Mouse (Mus musculus): Measurements from ENCODE around the gene Mturn. TPM values are rescaled to one million over a fixed set of nuclear protein-coding genes. Genes with fewer than 3 reads are reported as not detected.

Gene Mturn
- polyA plus RNA-seq (2016; fragmentation: Nextera tagmentation; extraction: Ambion mirVana): 3.4 and 3.9 TPM in 2 replicates

DNA sequence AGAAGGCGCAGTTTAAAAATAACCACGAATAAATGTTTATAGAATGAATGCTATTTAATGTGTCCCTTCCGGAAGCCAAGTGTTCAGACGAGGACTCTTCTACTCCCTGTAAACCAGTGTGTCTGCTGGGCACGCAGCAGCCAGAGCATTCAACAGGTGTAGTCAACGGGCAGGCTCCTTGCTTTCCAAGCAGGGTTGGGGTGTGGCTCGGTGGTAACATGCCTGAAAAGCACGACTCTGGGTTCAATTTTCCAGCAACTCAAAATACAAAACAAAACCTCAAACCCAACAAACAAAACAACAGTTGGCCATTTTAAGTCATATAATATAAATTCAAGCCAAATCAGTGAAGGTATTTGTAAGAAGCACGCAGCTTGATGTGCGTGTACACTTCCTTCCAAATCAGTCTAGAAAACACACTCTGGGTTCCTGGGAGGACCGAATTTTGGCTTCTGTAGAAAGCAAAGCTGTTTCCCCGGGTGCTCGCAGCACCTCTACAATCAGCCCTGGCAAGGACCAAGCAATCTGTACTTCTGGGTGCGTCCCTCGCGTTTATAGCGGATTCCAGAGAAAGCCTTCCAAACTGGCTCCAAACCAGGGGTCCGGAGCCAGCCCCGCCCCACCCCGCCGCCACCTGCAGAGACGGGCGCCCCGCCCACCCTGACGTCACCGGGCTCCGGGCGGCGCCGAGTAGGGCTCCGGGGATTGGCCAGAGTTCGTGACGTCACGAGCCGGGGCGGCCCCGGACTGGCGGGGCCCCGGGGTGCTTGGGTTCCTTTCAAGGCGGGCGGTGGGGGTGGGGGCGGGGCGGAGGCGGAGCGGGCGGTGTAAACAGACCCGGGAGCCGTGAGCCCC, at the start of gene Mturn:
Mturn (plus strand) TSS at position 734 of the 855 bp plus-strand sequence.
- 5% methylated on average over 46 of the region's 48 CpGs for WGBS
- no peaks in the 10 kb centered on the region for H3K36me3 ChIP-seq
- H3K27ac ChIP-seq: peak within 1 kb of the TSS; percentile 79
- peaks cover 24% of the 10 kb centered on the region for H3K4me1 ChIP-seq
- peak within 1 kb of the TSS; percentile 90 for H3K4me3 ChIP-seq
- H3K9me3 ChIP-seq: no peaks in the 10 kb centered on the region
- H3K27me3 ChIP-seq (ENCODE audit: insufficient read depth, poor library complexity, severe bottlenecking): peaks cover 37% of the 10 kb centered on the region
- peak; percentile 97 for DNase-seq (ENCODE audit: low spot score)

DNA sequence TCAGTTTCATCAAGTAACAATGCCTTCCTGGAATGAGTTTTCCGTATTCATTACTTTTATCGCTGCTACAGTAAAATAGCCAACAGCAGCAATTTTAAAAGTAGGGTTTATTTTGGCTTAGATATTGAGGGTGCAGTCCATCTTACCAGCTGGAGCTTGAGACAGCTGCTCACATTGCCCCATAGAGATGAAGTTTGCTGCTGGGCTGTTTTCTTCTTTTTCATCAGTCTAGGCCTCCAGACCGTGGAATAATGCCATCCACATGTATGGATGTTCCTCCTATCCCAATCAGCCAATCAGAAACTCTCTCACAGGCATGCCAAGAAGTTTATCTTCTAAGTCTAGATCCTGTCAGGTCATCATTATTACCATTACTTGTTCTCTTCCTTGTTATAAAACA, 41.5 kb upstream of the Mturn start:
- no peak for DNase-seq (ENCODE audit: low spot score)
- WGBS: 95% methylated on average over 3 of the region's 3 CpGs
- H3K27ac ChIP-seq: no peak overlapping the region

DNA sequence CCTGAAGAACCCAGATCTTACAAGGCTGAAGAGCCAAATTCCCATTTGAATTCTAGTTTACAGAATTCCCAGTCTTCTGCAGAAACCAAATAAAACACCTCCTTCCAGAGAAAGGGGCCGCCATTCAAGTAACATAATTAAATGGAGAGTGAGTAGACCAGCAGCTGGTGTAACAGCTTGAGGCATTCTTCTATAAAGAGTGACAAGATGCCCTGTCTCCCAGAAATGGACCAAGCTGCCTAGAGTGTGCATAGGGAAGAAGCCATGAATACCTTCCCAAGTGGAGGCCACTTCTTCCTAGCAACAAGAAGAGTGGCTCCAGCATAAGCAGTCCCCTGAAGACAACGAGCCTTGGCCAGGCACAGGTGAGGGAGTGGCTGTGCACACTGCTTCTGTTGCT, 39.5 kb upstream of the Mturn start:
- H3K4me3 ChIP-seq: no peak overlapping the region
- H3K36me3 ChIP-seq: 0 out of 2 replicates have a peak, but pooled peaks cover 8% of the 10 kb centered on the region
- WGBS: 83% methylated on average over 2 of the region's 2 CpGs
- H3K9me3 ChIP-seq: no peaks in the 10 kb centered on the region
- DNase-seq (ENCODE audit: low spot score): no peak
- no peak overlapping the region for H3K27ac ChIP-seq
- H3K4me1 ChIP-seq: peaks cover 12% of the 10 kb centered on the region
- H3K27me3 ChIP-seq (ENCODE audit: insufficient read depth, poor library complexity, severe bottlenecking): no peaks in the 10 kb centered on the region

More for the DNA sequence above, 41.5 kb upstream of the Mturn start:
- H3K4me3 ChIP-seq: no peak overlapping the region
- 0 out of 2 replicates have a peak, but pooled peaks cover 8% of the 10 kb centered on the region for H3K36me3 ChIP-seq
- H3K4me1 ChIP-seq: peaks cover 12% of the 10 kb centered on the region
- no peaks in the 10 kb centered on the region for H3K9me3 ChIP-seq
- no peaks in the 10 kb centered on the region for H3K27me3 ChIP-seq (ENCODE audit: insufficient read depth, poor library complexity, severe bottlenecking)

DNA sequence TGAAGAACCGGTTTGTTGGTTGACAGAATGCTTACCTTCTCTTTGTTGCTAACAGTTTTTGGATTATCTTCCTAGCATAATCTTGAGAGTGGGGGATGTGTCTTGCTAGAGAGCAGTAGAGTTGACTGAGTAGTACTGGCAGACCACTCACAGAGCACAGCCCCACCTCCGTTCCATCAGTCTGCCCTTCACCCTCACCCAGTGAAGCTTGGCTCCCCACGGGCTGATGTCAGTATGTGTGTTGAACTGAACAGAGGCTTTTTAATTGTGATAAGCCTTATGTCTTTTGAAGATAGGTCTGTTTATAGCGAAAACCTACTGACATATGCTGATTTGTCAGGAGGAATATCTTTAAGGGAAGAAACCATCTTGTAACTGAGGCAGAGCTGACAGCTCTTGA, 38.2 kb upstream of the Mturn start:
- H3K4me1 ChIP-seq: peaks cover 12% of the 10 kb centered on the region
- 0 out of 2 replicates have a peak, but pooled peaks cover 8% of the 10 kb centered on the region for H3K36me3 ChIP-seq
- no peaks in the 10 kb centered on the region for H3K9me3 ChIP-seq
- no peak for DNase-seq (ENCODE audit: low spot score)
- 57% methylated on average over 4 of the region's 4 CpGs for WGBS
- H3K27ac ChIP-seq: no peak overlapping the region
- H3K4me3 ChIP-seq: no peak overlapping the region
- H3K27me3 ChIP-seq (ENCODE audit: insufficient read depth, poor library complexity, severe bottlenecking): no peaks in the 10 kb centered on the region

DNA sequence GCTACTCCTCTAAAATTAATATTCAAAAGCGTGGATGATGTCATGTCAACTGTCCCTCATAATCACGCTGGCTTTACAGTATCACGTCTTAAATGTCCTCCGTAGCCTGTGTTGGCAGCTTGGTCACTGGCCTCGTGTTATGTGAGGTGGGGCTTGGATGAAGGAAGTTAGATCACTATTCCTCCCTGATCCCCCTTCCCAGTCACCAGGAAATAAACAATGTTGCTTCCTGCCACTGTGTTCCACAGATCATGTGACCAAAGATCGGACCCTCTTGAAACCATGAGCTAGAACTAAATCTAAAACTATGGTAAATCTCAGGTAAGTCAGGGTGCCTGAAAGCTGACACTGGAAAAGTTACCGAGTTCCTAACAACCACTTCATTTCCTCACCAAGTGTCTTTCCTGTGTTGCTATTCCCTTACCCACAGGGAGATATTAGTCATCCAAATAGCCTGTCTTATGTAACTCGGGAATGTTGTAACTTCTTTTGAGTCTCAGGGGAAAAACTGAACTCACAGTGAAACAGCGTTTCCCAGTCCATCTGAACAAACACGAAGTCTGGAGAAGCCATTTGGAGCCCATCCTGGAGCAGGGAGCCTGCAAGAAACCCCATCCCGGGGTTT, 25.8 kb upstream of the Mturn start:
- Histone ChIP-seq H3K9me3 (no peaks in the 10 kb centered on the region), H3K36me3 (no peaks in the 10 kb centered on the region), H3K4me1 (no peaks in the 10 kb centered on the region), H3K27me3 (ENCODE audit: insufficient read depth, poor library complexity, severe bottlenecking) (no peaks in the 10 kb centered on the region), H3K27ac (no peak overlapping the region), H3K4me3 (no peak overlapping the region)
- DNase-seq (ENCODE audit: low spot score): no peak
- 75% methylated on average over 11 of the region's 11 CpGs for WGBS

DNA sequence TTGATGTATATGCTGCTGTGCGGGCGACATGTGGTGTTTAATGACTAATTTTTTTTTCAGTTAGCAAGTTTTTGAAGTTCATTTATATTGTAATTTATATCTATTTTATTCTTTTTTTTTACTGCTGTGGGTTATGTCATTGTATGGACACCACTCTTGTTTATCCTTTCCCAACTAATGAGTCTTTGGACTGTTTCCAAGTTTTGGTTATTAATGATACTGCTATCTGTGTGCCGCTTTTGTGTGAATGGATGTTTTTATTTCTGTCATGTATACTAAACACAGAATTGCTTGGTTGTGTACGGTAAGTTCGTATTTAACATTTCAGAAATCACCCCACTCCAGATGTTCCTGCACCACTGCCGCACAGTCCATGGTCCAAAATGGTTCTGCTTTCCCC, 23.6 kb upstream of the Mturn start:
- 87% methylated on average over 6 of the region's 6 CpGs for WGBS
- H3K27ac ChIP-seq: no peak overlapping the region
- H3K4me1 ChIP-seq: no peaks in the 10 kb centered on the region
- H3K36me3 ChIP-seq: no peaks in the 10 kb centered on the region
- H3K9me3 ChIP-seq: no peaks in the 10 kb centered on the region
- DNase-seq (ENCODE audit: low spot score): no peak
- H3K4me3 ChIP-seq: no peak overlapping the region
- H3K27me3 ChIP-seq (ENCODE audit: insufficient read depth, poor library complexity, severe bottlenecking): no peaks in the 10 kb centered on the region

DNA sequence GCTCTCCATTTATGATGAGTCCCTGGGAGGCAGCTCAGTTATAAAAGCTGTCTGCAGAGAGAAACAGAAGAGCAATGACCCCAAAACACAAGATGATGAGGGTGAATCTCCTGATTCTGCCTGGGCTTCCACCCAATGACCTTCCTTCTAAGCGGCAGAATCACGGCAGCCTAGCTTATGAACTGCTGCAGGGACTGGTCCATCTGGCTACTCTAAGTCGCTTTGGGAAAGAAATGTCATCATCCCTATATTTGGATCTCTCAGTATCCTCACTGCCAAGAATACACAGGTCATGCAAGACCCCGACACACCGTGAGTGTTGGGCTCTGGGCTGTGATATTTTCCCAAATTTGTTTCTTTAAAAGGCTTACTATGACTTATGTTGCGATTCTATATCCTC, 11.6 kb upstream of the Mturn start:
- Histone ChIP-seq H3K9me3 (no peaks in the 10 kb centered on the region), H3K27me3 (ENCODE audit: insufficient read depth, poor library complexity, severe bottlenecking) (no peaks in the 10 kb centered on the region), H3K4me1 (no peaks in the 10 kb centered on the region), H3K27ac (no peak overlapping the region), H3K36me3 (no peaks in the 10 kb centered on the region), H3K4me3 (no peak overlapping the region)
- no peak for DNase-seq (ENCODE audit: low spot score)
- WGBS: 85% methylated on average over 6 of the region's 6 CpGs

DNA sequence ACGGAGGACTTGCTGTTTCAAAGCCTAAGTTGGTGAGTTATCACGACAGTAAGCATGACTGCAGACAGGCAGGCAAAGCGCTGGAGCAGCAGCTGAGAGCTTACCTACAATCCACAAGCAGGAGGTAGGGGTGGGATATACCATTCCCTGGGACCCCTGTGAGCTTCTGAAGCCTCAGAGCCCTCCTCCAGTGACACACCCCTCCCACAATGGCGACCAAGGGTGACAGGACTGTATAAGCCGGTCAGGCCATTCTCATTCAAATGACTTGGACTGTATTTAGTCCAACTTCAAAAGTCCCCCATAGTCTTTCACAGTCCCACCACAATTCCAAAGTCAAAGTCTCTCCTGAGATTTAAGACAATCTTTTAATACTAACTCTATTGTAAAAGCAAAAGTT, 8.5 kb upstream of the Mturn start:
- Histone ChIP-seq H3K4me1 (no peaks in the 10 kb centered on the region), H3K4me3 (no peak overlapping the region), H3K9me3 (no peaks in the 10 kb centered on the region), H3K27me3 (ENCODE audit: insufficient read depth, poor library complexity, severe bottlenecking) (no peaks in the 10 kb centered on the region), H3K36me3 (no peaks in the 10 kb centered on the region), H3K27ac (no peak overlapping the region)
- no peak for DNase-seq (ENCODE audit: low spot score)
- WGBS: 49% methylated on average over 5 of the region's 5 CpGs

DNA sequence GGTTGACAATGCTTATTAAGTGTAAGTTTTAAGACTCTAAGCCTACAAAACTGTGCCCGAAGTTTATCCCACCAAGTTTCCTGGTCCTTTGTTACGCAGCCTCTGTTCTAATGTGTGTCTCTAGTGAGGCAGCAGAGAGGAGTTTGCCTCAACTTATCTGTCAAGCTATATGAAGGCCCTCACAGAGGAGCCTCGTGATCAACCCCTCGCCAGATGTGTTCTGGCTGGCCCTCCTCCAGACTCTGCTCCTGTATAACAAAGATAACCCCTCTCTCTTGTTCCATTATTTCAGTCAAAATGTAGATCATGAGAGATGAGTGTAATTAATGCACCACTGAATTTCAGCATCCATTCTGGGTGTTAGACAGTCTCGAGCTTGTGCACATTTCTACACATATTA, 1.7 kb upstream of the Mturn start:
- Histone ChIP-seq H3K9me3 (no peaks in the 10 kb centered on the region), H3K27me3 (ENCODE audit: insufficient read depth, poor library complexity, severe bottlenecking) (peaks cover 37% of the 10 kb centered on the region), H3K4me1 (peaks cover 17% of the 10 kb centered on the region), H3K36me3 (no peaks in the 10 kb centered on the region), H3K4me3 (no peak overlapping the region), H3K27ac (no peak overlapping the region)
- 74% methylated on average over 5 of the region's 5 CpGs for WGBS
- no peak for DNase-seq (ENCODE audit: low spot score)

DNA sequence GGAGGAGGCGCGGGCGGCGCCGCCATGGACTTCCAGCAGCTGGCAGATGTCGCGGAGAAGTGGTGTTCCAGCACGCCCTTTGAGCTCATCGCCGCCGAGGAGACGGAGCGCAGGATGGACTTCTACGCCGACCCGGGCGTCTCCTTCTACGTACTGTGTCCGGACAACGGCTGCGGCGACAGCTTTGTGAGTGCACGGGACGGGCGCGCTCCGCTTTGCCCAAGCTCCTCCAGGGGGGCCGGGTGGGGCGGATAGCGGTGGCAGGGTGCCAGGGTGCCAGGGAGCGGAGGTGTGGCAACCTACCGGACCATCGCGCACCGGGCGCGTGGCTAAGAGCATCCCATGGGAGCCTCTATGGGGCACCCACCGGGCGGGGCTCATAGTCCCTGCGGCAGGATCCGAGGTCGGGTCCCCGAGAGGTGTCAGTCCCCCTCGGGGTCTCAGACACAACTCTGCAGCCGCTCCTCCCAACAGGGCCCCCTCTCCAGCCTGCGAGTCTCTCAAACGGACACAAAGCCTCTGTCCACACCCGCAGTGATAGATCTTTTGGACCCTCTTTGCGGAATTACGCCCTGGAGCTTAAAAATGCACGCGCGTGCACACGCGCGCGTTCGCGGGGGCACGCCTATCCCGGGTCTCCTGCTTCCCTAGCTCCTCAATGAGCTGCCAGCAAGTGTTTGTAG, 463 bp downstream of the Mturn start:
- Histone ChIP-seq H3K27ac (peak overlapping the region; percentile 79), H3K4me1 (peaks cover 24% of the 10 kb centered on the region), H3K9me3 (no peaks in the 10 kb centered on the region), H3K4me3 (peak overlapping the region; percentile 90), H3K36me3 (no peaks in the 10 kb centered on the region), H3K27me3 (ENCODE audit: insufficient read depth, poor library complexity, severe bottlenecking) (peaks cover 37% of the 10 kb centered on the region)
- peak; percentile 78 for DNase-seq (ENCODE audit: low spot score)
- under 1% methylated on average over 61 of the region's 61 CpGs for WGBS

DNA sequence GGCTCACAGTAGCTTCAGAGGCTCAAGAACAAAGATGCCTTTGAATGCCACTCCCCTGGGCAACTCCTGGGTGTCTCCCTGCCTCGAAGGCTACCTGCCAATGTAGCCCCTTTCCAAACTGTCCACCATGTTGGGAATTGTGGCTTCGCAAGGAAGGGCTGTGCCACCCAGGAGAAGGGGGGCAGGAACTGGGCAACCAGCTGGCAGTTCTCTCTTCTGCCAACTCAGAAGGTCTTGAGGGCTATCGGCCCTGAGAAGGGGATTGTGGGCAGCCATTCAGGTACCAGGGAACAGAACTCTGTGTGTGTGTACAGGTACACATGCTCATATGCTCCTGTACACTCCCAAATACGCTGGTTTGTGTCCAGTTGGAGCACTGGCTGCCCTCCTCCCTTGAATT, 2.7 kb downstream of the Mturn start:
- peaks cover 24% of the 10 kb centered on the region for H3K4me1 ChIP-seq
- 78% methylated on average over 4 of the region's 4 CpGs for WGBS
- H3K9me3 ChIP-seq: no peaks in the 10 kb centered on the region
- H3K4me3 ChIP-seq: no peak overlapping the region
- no peak overlapping the region for H3K27ac ChIP-seq
- H3K36me3 ChIP-seq: no peaks in the 10 kb centered on the region
- peaks cover 54% of the 10 kb centered on the region for H3K27me3 ChIP-seq (ENCODE audit: insufficient read depth, poor library complexity, severe bottlenecking)
- DNase-seq (ENCODE audit: low spot score): no peak

DNA sequence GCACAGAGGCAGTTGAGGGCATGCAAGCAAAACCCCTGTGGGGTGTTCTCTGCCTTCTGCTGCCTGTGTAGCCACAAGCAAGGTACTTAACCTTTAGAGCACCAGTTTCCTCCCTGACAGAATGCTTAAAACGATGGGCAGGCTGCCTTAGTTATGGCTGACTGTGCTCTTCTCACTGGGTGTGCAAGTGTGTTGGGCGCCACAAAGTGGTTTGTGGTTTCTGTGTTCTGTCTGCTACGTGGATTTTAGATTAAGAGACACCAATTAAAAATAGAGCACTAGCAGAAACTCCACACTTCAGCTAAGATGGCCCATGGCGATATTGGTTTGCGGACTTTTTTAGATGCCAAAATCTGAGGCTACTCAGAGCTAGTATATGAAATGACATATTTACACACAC, 3.7 kb downstream of the Mturn start:
- no peak for DNase-seq (ENCODE audit: low spot score)
- Histone ChIP-seq H3K36me3 (no peaks in the 10 kb centered on the region), H3K4me1 (peaks cover 24% of the 10 kb centered on the region), H3K9me3 (no peaks in the 10 kb centered on the region), H3K27ac (no peak overlapping the region), H3K4me3 (no peak overlapping the region), H3K27me3 (ENCODE audit: insufficient read depth, poor library complexity, severe bottlenecking) (peaks cover 46% of the 10 kb centered on the region)
- 78% methylated on average over 5 of the region's 5 CpGs for WGBS

All from heart, embryonic 10.5 days (tissue).